Mouse (Mus musculus) 416B (cell line): ENCODE data around the gene Prune2.
"Not testable (repeated sequence)": the region's sequence is repeated elsewhere in the genome, so short reads cannot be mapped to it uniquely, and the experiment has no call there.

ENCODE experiments used
- DNase-seq: peaks from one replicate; pipeline ENCODE4 v3.0.0; 2011; ENCODE audit warnings: low read depth

Prune2 gene

DNA sequence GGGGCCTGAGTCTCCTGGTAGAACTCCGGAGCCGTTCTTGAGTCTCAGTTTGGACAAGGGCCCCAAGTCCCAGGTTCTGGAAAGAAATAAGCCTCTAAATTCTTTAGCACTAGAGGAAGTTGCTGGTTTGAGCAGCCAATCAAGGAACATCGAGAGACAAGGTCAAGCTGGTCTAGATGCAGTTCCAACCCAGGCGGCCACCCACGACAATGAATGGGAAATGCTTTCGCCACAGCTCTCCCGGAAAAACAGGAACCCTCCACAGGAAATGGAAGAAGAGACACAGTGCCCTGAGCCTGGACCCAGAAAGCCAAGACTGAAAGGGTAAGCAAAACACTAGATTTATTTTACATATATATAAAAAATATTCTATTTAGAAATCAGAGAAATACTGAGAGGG, 169.5 kb downstream of the Prune2 start:
- DNase-seq = peak; percentile 51

DNA sequence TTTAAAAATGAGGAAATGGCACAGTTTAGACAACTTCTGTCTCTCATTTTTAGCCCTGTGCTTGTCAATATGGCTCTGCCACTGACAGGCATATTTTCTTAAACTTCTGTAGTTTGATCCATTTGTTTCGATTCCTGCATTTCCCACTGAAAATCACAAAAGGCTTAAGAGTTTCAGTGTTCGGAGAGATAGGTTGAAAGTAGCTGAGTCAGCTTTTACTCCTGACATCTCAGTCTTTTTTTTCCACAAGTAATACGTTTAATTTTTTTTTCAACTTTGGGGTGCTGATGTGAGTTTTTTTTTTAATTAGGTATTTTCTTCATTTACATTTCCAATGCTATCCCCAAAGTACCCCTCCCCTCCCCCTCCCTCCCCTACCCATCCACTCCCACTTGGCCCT, 174.6 kb downstream of the Prune2 start:
- no peak for DNase-seq

DNA sequence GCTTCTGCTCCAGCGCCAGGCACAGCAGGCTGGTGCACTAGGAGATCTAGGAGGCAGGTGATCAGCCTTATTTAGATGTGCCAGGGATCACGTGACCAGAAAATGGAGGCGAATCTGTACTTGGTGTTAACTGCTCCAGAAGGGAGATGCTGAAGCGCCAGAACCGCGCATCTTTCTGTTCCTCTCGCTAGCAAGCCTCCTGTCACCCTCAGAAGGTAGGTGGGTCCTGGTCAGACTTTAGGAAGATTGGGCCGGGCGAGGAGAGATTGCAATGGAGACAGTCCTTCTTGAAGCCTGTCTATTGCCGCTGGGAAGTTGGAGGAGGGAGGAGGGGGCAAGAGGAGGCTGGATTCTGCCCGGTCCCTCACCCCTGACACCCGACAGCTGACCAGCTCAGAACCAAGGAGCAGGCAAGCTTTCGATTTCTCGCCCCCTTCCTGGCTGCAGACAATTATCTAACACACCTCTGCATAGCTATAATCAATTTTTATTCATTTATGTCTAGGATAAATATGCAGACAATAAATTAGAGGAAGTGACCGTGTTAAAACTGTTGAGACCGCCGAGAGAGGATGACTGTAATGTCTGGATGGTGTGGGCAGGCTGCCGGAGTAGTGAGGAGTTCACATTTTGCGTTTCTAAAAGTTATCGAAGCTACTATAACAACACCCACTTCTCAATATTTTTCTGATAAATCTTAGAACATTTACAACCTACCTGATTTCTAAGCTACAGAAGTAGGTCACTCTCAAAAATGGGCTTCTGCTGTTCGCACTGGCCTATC, 181.0 kb downstream of the Prune2 start:
- DNase-seq = no peak

DNA sequence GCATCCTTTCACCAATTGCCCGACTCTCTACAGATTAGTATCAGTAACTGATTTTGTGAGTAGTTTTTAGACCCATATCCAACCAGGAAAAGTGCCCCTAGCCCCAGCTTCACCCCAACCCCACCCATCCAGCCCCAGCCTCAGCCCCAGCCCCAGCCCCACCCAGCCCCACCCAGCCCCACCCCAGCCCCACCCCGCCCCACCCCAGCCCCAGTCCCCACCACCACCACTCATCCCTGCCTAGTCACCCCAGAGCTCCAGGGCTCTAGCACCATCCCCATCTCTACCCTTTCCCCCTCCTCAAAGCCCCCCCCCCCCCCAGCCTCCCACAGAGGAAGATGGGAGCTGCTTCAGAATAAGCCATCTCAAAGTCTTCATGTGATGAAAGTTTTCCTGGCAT, 181.7 kb downstream of the Prune2 start:
- DNase-seq = no peak

DNA sequence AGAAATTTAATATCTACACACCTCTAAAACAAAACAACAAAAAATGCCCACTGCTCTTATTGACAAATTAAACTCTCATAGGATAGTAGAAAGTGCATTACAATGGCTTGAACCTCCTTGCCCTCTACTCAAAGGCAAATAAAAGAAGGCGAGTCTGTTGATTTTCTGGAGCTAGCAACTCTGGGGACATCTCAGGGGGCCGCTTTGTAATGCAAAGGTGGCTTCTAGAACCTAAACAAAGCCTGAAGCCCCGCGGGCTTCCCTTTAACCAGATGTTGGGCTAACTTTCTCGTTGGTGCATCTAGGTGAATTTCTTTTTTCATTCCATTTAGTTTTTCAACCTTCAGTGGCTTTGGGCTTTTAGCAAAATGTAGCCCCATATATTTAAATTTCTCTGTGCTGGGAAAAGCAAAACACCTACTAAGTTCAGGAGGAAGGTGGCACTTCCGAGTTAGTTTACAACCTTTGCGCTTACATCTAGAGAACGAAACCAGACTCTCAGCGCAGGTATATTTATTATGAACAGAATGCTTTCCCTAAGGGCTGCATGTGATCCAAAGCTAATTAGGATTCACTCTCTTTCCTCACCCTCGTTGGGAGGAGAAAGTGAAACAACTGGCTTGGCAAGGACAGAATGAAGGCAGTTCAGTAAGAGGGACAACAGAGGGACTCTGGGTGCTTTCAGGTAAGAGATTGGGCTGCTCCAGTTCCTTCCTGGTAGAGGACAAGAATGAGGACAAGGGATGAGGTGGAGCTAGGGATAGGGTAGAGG, 182.4 kb downstream of the Prune2 start:
- DNase-seq = no peak

DNA sequence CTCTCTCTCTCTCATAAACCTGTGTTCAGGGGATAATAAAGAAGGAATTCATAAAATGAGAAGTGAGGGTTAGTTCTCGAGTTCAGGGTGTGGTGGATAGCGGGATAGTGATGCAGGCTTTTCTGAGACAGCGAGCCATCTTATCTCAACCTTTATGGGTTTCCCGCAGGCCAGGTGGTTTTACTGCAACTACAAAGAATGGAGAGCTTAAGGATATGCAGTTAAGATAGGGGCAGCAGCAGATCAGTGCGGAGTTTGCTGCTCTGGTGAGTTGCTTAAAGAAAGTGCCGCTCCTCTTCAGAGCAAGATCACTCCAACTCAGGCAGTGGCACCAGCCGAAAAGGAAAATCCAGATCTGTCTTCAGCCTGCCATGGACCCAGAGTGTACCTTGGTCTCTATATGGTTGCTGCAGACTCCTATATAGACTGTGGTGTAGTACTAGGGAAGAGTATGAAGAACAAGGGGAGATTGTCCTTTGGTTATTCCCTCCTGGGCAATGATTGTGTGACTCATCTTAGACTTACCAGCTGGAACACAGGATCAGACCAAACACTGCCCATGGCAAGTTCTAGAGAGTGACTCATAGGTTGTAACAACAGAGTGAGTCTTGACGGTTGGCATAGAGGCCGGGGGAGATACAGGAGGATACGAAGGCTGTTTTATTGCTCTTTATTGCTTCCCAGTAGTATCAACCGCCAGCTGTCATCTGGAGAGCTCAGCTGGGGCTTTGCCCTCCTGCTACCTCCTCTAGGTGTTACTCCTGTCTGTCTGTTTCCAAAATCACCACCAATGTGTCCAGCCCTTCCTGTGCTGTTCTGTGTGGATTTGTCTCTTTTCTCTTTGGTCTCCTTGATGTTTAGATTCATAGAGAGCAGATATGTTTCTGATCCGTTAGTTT, 184.3 kb downstream of the Prune2 start:
- peak; percentile 83 for DNase-seq

DNA sequence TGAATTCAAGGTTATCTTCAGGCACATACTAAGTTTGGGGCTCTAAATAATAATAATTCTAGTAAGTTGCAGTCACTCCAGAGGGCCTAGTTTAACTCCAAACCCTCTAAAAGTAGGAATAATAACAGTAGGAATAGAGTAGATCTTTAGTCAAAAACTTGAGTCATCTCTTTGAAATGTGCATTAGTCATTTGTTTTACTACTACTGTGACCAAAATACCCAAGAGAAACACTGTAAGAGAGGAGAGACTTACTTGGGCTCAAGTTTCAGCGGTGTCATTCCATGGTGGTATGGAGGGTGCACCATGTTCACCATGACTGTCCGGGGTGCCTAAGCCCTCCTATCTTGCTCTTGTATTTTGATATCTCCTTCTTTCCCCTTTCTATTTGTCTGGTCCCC, 187.3 kb downstream of the Prune2 start:
- no peak for DNase-seq

DNA sequence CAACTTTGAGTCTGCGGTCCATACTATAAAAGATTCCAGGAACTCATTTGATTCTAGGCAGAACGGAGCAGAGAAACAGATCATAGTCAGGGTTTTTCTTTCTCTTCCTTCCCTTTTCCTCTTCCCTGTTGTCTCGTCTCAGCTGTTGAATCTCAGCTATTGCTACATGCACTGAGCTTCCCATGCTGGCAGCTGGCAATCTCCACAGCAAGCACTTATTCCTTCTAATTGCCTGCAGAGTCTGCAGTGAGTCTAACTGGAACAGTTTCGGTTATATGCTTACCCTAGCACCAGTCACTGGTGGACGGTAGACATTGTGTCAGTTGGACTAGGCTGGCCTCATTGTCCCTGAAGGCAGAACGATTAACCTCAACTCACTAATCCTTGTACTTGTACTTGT, 188.3 kb downstream of the Prune2 start:
- DNase-seq = no peak

DNA sequence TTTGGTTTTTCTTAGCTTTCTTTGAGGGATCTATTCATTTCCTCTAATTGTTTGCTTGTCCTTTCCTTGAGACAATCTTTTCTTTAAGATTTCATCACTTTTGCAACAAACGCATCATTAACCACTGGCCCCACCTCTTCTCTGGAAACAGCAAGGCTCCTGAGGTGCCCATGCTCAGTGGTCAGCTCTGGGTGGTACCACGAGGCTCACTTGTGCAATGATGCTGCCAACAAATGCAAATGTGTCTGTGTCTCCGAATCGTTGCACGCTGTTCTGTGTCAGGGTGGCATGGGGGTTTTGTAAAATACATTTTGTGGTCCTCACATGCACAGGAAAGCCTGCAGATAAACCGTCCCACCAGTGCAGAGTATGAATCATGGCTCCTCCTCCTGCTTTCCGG, 194.1 kb downstream of the Prune2 start:
- peak; percentile 81 for DNase-seq

DNA sequence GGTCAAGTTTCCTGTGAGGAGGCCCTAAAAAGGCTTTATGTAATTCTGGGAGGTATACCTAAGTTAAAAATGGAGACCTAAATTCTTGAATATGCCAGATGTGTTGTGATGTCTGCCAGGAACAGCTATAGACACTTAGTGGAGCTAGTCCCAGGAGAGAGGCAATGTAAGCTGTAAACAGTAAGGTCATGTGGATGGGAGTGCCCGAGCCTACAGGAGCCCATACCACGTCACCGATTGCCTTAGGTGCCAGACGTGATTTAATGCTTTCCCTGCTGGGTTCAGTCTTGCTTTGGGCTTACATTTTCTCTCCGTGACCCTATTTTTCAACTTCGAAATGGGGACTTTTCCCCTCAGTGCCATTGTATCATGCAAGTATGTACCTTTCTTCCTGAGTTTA, 195.9 kb downstream of the Prune2 start:
- DNase-seq = no peak

DNA sequence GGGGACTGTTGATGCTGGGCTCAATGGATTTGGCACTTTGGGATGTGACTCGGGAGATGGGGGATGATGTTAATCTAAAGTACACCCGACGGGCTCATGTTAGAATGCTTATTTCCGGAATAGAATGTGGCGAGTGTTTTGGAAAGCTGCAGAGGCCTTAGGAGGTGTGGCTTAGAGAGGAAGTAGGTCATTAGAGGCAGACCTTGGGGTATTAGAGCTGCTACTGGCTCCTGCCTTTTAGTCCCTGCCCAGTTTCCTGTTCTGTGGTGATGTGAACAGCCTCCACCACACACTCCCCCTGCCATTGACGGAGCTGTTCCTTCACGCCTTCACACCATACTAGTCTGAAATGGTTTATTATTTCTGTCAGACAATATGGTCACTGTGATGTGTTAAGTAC, 196.5 kb downstream of the Prune2 start:
- DNase-seq = peak; percentile 36

DNA sequence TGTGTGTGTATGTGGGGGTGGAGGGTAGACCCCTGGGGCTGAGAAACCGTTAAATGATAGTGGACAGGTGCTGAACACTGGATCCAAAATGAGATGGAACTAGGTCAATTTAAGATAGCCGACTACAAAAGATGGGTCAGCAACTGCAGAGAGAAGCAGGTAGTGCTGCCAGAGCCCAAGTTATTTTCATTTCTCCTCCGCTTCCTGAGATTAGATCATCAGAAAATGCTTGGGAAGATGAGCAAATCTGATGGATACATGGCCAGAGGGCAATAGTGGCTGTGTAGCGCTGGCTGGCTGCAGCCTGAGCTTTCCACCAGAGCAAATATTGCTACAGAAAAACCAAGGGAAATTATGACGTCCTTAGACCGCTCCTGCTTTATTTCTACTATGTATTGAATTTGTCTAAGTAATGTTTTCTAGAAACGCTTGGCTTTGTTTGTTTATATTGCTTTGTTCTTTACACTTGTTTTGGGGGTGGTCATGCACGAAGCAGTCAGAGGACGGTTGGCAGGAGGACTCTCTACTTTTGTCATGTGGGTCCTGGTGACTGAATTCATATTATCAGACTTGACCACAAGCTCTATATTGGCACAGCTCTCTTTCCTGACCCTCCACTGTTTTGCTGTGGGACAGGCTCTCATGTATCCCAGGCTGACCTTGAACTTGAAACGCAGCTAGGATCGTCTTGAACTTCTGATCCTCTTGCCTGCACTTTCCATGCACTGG, 198.2 kb downstream of the Prune2 start:
- DNase-seq = peak; percentile 80

DNA sequence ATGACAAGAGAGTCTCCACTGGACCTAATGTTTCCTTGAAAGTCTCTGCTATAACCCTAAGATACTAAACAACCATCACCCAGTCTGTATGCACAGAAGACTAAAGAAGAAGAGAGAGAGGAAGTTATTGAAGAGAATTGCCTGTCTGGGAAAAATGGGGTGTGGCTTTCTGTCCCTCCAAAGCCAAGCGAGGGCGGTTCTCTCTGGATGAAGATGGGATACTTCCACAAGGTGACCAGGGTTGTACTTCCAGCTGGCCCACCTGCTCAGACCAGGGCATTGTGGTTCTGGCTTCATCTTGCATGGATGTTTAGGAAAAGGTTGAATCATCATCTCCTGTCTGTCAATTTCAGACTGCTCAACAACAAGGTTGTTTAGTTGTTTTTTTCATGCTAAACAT, 199.3 kb downstream of the Prune2 start:
- no peak for DNase-seq

DNA sequence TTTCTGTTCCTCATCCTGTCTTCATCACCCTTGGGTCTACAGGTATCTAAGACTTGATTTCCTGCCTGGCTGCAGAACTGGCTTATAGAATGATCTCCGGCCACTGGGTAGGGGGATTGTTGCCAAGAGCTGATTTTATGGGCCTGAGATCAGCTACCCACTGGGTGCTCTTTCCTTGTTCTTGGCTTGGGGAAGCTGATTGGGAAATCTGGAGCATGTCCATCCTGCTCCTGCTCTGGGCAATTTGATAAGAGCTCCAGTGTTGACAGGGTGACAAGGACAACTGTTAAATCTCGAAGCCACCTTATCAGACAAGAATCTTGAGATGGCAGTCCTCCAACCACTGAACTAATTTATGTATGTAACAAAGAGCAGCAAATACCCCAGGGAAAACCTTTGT, 203.8 kb downstream of the Prune2 start:
- peak; percentile 45 for DNase-seq

DNA sequence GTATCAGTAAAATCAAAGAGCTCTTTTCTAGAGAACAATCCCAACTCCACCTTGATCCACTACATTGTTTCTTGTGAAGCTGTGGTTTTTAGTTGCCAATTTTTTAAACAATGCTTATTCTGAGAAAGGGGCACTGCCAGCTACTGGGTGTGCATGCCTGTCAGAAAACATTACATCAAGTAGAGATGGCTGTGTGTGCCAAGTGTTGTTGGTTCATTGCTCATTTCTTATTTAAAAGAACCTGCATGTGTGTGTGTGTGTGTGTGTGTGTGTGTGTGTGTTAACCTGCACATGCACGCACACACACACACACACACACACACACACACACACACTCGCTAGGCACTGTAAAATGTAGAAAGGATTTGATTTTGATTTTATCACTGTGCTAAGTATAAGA, 204.3 kb downstream of the Prune2 start:
- no peak for DNase-seq

DNA sequence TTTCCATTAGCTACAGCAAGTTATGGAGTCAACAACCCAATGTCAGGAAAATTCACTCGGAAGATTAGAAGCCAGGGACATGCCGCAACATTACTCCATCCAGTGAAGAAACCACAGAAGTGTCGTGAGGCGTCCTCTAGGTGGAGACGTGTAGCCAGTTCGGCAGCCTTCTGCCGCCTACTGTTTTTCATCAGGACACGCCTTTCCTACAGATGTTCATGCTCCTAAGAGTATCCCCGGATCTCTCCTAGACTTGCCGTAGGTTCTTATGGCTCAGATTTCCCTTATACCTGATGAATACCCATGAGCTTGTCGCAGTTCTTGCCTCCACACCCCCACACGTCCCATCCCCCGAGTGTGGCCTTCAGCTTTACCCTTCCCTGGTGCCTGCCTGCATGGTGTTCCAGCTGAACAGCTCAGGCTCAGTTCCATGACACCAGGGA, 207.6 kb downstream of the Prune2 start:
- peak; percentile 86 for DNase-seq

DNA sequence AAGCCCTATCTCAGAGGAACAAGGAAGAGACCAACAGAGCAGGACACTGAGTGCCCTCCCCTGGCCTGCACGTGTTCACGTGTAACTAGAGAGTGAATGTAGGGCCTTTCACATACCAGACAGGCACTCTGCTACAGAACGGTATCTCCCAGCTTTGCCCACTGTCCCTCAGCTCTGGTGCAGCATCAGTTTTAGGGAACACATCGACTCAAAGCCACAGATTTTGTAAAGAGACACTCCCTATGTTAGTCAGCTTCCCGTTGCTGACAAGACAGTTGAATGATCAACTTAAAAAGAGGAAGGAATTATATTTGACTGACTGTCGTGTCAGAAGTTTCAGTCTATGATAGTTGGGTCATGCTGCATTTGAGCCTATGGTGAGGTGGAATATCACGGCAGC, 210.4 kb downstream of the Prune2 start:
- peak; percentile 83 for DNase-seq

DNA sequence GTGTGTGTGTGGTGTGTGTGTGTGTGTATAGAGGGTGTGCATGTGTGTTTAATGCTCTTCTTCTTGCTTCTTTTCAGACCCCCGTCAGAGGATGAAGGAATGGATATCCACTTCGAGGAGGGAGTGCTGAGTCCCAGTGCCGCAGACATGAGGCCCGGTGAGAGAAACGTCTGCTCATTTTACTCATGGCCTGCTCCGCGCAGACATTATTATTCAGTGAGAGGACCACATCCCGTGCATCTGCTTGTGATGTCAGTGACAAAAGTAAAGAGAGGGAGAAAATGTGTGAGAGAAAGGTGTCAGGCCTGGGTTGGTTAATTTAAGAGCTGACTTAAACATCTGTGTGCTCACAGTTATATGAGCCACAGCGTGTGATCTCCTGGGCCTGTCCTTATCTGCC, 212.3 kb downstream of the Prune2 start:
- no peak for DNase-seq

DNA sequence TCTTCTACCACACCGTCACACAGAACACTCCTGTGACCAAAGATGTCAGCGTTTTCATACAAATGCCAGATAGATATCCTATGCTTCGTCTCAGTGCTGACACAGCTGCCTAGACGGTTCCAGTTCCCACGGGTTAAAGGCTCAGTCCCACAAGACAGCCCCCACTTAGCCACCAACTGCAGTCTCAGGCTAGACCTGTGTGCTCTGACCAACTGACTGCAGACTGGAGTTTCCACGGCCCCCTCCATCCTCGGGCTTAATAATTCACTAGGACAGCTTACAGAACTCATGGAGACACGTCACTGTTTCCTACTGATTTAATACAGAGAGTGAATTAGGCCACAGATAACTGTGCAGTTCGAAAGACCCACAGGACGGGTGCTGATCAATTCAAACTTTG, 213.8 kb downstream of the Prune2 start:
- no peak for DNase-seq

DNA sequence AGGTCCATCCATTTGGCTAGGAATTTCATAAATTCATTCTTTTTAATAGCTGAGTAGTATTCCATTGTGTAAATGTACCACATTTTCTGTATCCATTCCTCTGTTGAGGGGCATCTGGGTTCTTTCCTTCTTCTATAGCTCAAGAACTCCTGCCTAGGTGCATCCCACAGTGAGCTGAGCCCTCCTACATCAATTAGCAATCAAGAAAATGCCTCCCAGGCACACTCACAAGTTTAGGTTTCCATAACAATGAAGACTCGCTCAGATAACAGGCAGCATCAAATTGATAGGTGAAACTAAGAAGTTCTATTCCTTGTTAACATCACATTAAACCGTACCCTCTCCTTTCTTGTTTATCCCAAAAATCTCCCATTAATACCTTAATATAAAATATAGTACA, 218.6 kb downstream of the Prune2 start:
- DNase-seq = not testable (repeated sequence)

DNA sequence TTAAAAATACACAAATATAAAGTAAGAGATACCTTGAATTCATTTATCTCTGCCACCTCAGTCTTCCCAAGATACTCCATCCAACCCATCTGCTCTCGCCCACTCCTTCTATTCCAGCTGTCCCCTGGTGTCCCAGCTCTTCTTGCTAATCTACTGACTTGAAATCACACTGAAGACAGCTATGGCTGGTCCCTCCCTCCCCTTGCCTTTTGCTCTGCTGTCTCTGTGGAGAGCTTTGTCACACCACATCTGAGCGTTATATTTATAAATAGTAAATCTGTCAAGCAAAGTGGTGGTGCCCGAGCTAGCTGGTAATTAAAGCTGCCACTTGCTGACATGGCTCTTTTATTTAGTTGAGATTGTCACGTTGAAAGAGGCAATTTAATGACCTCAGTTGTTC, 224.6 kb downstream of the Prune2 start:
- DNase-seq = no peak

DNA sequence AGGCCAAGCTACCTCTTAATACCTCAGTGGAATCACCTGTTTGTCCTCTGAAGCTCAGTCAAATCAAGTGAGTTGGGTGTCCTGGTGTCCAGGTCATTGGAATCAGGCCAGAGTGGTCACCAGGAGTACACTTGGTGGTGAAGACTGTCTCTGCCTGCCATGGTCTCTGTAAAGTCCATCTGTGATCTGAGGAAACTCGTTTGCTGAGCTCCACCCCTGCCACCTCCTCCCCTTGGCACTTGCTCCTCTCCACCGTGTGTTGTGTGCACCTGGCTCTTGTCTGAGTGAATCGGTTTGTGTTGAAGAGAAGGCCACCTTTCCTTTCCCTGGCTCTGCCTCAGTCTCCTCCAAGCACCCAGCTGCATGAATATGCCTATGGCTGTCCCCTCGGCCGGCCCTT, 238.8 kb downstream of the Prune2 start:
- DNase-seq = no peak
